Mouse (Mus musculus): ENCODE measurements around the gene Elobl. TPM values are rescaled to one million over a fixed set of nuclear protein-coding genes. Genes with fewer than 3 reads are reported as not detected.

The Elobl gene
- total RNA-seq (2023) = not detected

DNA sequence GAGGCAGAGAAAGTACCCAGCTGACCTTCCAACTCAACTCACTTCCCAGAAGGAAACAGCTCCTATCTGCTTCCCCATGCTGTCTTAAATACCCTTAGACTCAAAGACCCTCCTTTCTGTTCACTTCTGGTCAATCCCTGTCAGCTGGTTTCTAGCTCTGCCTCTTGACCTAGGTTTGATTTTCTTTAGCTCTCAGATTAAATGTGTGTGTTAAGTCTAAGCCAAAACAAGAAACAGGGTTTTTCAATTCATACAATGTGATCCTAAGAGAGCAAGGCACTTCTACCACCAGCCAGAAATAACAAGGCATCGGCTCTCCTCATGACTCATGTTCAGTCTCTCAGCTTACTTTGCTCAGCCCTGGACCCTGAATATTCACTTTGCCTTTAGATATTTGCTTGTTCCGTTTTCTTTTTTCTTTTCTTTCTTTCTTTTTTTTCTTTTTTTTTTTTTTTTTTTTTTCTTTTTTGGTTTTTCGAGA lies at the start of gene Elobl:
Elobl (minus strand) TSS at position 51 of the 481 bp plus-strand sequence.

GRCm38 (mm10) chr11:88998974-88999722 lies 32.4 kb upstream of the Elobl start, which contains the start of gene Trim25:
Trim25 (plus strand) TSS chr11:88999376.

GRCm38 (mm10) chr11:88970202-88970732 lies 3.5 kb upstream of the Elobl start, which contains the start of gene Coil:
Coil (plus strand) TSS chr11:88970252.

DNA sequence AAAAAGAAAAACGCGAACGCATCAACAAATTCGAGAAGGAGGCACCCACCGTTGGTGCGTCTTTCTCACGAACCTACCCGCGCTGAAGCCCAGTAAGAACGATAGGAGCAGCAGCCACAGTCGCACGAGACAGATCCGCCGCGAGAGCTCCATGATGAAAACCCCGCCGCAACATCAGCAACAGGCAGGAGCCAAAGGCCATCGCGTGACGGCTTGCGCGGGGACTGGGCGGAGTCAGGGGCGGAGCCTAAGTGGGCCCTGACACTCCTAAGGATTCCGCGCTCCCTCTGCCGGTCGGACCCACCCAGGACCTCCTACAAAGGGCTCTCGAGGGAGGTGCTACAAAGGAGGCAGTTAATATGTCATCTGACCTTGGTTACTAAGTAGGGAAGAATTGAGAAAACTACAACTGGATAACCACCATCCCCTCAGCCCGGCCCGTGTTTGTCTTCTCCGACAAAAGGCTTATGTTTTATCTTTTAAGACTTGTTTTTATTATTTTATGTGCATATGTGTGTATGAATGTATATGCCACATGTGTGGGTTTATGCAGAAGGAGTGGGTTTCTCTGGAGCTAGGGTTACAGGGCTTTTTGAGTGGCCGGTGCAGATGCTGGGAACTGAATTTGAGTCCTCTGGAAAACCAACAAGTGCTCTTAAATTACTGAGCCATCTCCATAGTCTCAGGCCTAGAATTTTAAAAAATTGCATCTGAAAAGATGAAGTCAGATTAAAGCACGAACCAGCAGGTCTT lies 11.3 kb downstream of the Elobl start, which contains the start of gene Scpep1:
Scpep1 (minus strand) TSS at position 249 of the 753 bp plus-strand sequence.

Other genes starting within 250 kb of the Elobl start
- 10 to 100 TPM; 13.1 to 16.3 TPM for gene Msi2, start 248.4 kb downstream of the Elobl start, total RNA-seq (2023)
- 1 to 10 TPM; 2.9 to 3.7 TPM for gene Akap1, start 102.3 kb downstream of the Elobl start, total RNA-seq (2023)
- 10 to 100 TPM; 35.2 to 50.1 TPM for gene Scpep1, start 11.5 kb downstream of the Elobl start, total RNA-seq (2023)
- 1 to 10 TPM; 3.8 to 5.9 TPM for gene Coil, start 3.3 kb upstream of the Elobl start, total RNA-seq (2023)
- 10 to 100 TPM; 65.3 to 71.4 TPM for gene Trim25, start 32.4 kb upstream of the Elobl start, total RNA-seq (2023)
- gene Dgke, start 99.9 kb upstream of the Elobl start, total RNA-seq (2023) = 1 to 10 TPM; 1.3 to 1.5 TPM
- gene Gm525, start 106.9 kb upstream of the Elobl start, total RNA-seq (2023) = not detected